Mouse (Mus musculus) Patski (cell line): ENCODE measurements around the gene Wasf1. TPM values are rescaled to one million over a fixed set of nuclear protein-coding genes. Genes with fewer than 3 reads are reported as not detected.

Experiments
- ATAC-seq: fragments of 100-300 bp; one replicate; pipeline ENCODE4 v1.8.0; 2021
- CTCF ChIA-PET: fragments of 350-600 bp; sonication (Branson Sonifier 250); formaldehyde crosslinking; loops from one replicate; lab custom pipeline; 2022; ENCODE audit warnings: inconsistent platforms; lab: Charles Lee
- POLR2A ChIA-PET: fragments of 350-600 bp; sonication (Branson Sonifier 250); formaldehyde crosslinking; loops from one replicate; lab custom pipeline; 2022; ENCODE audit warnings: antibody characterized with exemption, inconsistent platforms; lab: Charles Lee
- DNase-seq: peaks from one replicate; pipeline ENCODE4 v3.0.0-alpha.2; 2011; ENCODE audit warnings: low read depth, low spot score
- H3K27me3 ChIP-seq: fragments of 371-371 bp; one replicate; pipeline ENCODE4 v1.5.1; 2021
- CTCF ChIP-seq: fragments of 100-300 bp; IDR thresholded peaks from one replicate; pipeline ENCODE4 v1.5.1; 2021
- in situ Hi-C: fragments of 300-500 bp; cut with MboI; formaldehyde crosslinking; loops from 3 replicates; pipeline ENCODE4 v1.11.1; 2018; ENCODE audit warnings: low pct_unique_long_range_greater_than_20kb, mixed read lengths
- polyA plus RNA-seq: library from polyadenylated mRNA; unstranded; gene quantifications from one replicate; pipeline ENCODE4 v1.2.3, GENCODE M21; 2021

The Wasf1 gene
- polyA plus RNA-seq, 1 experiment from 2014 or later: 12.8 TPM

- ATAC-seq: no peak
- in situ Hi-C loops: no loop called here
- no peak for DNase-seq
- CTCF ChIA-PET: interaction anchor here (0.7 to 1.1 kb wide), 3 partner anchors 10 to 34 kb away, joined by 3 read pairs; no protein-coding TSS in a partner anchor
- no peak for TF ChIP-seq CTCF
- H3K27me3 ChIP-seq: no peaks in the 10 kb centered on the region
- POLR2A ChIA-PET: interaction anchor here (0.7 to 1.3 kb wide), 2 partner anchors 8 to 121 kb away, joined by 3 to 4 read pairs; no protein-coding TSS in a partner anchor
These were observed 35.6 kb downstream of the Wasf1 start for GRCm38 (mm10) chr10:40918669-40919440.

- ATAC-seq: peak; percentile 51
- TF ChIP-seq CTCF: no peak
- ChIA-PET POLR2A (interaction anchor here (0.6 to 1.3 kb wide), 2 partner anchors 9 to 270 kb away, joined by 3 to 4 read pairs; no protein-coding TSS in a partner anchor), CTCF (interaction anchor here (1.0 to 1.1 kb wide), 2 partner anchors 10 to 11 kb away, joined by 3 read pairs; no protein-coding TSS in a partner anchor)
- no peak for DNase-seq
- in situ Hi-C loops: no loop called here
- no peaks in the 10 kb centered on the region for H3K27me3 ChIP-seq
These were observed 36.2 kb downstream of the Wasf1 start for GRCm38 (mm10) chr10:40919464-40919863.

DNA sequence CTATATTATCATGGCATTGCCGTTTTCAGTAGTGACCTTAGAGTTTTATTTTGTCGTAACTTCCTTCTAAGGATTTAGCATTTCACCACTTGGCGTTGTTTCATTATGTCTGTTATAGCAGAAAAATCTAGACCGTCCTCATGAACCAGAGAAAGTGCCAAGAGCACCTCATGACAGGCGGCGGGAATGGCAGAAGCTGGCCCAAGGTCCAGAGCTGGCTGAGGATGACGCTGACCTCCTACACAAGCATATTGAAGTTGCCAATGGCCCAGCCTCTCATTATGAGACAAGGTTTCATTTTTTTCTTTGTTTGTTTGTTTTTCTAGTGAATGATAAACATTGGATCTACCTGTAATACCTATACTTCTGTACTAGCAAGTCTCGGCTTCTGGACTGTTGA lies 49.7 kb downstream of the Wasf1 start:
- ChIA-PET CTCF (no interaction called here), POLR2A (no interaction called here)
- no peaks in the 10 kb centered on the region for H3K27me3 ChIP-seq
- in situ Hi-C loops: no loop called here
- DNase-seq (no peak), ATAC-seq (no peak)
- no peak for TF ChIP-seq CTCF

DNA sequence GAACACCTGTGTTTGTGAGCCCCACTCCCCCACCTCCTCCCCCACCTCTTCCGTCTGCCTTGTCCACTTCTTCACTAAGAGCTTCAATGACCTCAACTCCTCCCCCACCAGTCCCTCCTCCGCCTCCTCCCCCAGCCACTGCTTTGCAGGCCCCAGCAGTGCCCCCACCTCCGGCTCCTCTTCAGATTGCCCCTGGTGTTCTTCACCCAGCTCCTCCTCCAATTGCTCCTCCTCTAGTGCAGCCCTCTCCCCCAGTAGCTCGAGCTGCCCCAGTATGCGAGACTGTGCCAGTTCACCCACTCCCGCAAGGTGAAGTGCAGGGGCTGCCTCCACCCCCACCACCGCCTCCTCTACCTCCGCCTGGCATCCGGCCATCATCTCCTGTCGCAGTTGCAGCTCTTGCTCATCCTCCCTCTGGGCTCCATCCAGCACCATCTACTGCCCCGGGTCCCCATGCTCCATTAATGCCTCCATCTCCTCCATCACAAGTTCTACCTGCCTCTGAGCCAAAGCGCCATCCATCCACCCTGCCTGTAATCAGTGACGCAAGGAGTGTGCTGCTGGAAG lies 53.0 kb downstream of the Wasf1 start:
- ChIA-PET POLR2A (no interaction called here), CTCF (interaction anchor here (1.2 kb wide), 1 partner anchor 357 kb away, joined by 3 read pairs; no protein-coding TSS in a partner anchor)
- no peaks in the 10 kb centered on the region for H3K27me3 ChIP-seq
- TF ChIP-seq CTCF: no peak
- DNase-seq (no peak), ATAC-seq (no peak)
- in situ Hi-C loops: no loop called here

DNA sequence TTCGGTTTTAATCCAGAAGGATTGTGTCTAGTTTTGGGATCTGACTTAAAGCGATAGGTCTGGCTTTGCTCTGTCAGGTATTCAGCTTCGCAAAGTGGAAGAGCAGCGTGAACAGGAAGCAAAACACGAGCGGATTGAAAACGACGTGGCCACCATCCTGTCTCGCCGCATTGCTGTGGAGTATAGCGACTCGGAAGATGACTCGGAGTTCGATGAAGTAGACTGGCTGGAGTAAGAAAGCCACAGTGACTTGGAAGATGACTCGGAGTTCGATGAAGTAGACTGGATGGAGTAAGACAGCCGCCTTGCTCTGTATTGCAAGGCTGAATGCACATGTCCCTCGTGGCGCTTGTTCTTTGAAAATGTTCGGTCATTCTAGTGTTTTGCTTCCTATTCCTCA lies 54.3 kb downstream of the Wasf1 start:
- ChIA-PET POLR2A (no interaction called here), CTCF (interaction anchor here (1.2 kb wide), 1 partner anchor 10 kb away, joined by 3 read pairs; no protein-coding TSS in a partner anchor)
- in situ Hi-C loops: no loop called here
- no peak for TF ChIP-seq CTCF
- peak; percentile 71 for ATAC-seq
- peak; percentile 27 for DNase-seq
- no peaks in the 10 kb centered on the region for H3K27me3 ChIP-seq

DNA sequence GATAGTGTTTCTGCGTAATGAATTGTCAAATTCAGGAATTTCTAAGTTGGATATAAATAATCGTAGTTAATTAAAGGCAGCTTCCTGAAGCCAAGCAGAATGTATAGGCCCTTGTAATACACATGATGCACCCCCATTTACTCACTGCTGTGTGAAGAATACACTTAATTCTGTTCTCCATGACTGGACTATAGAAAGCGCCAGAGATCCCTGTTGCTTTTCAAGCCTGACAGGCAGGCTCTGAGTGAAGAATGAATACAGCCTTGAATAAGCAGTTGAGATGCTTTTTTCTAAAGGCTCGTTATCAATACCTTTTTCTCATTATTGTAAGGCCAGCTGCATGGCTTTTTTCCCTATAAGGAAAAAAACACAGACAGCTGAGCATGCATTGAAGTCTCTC lies 59.4 kb downstream of the Wasf1 start:
- ATAC-seq (no peak), DNase-seq (no peak)
- no peaks in the 10 kb centered on the region for H3K27me3 ChIP-seq
- in situ Hi-C loops: no loop called here
- no peak for TF ChIP-seq CTCF
- ChIA-PET POLR2A (no interaction called here), CTCF (no interaction called here)

GRCm38 (mm10) chr10:40950176-40950575 lies 66.9 kb downstream of the Wasf1 start:
- TF ChIP-seq CTCF: no peak
- no peaks in the 10 kb centered on the region for H3K27me3 ChIP-seq
- CTCF ChIA-PET: no interaction called here
- in situ Hi-C loops: no loop called here
- DNase-seq (no peak), ATAC-seq (no peak)
- POLR2A ChIA-PET: no interaction called here

- in situ Hi-C loops: no loop called here
- DNase-seq (no peak), ATAC-seq (no peak)
- no peaks in the 10 kb centered on the region for H3K27me3 ChIP-seq
- CTCF ChIA-PET: no interaction called here
- TF ChIP-seq CTCF: no peak
- POLR2A ChIA-PET: no interaction called here
These were observed 72.9 kb downstream of the Wasf1 start for GRCm38 (mm10) chr10:40956206-40956605.

DNA sequence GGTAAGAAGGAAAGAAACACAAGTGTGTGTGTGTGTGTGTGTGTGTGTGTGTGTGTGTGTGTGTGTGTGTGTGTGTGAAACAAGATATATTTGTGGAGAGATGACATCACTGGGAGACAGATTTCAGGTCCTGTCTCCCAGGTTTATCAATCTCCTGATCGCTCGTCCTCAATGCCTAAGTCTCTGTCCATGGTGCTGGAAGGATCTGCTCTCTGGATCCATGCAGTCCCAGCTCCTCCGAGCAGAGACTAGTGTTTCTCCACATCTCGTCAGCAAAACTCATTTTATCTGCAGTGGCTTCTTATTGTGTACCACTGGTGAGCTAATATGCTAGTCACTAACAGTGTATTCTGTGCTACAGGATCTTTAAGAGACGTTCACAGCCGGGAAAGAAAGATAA lies 78.1 kb downstream of the Wasf1 start:
- no peak for TF ChIP-seq CTCF
- CTCF ChIA-PET: interaction anchor here (1.0 kb wide), 1 partner anchor 10 kb away, joined by 3 read pairs; no protein-coding TSS in a partner anchor
- H3K27me3 ChIP-seq: peaks cover 2% of the 10 kb centered on the region
- in situ Hi-C loops: no loop called here
- DNase-seq: no peak
- POLR2A ChIA-PET: no interaction called here
- ATAC-seq: no peak

- POLR2A ChIA-PET: no interaction called here
- in situ Hi-C loops: no loop called here
- no peak for TF ChIP-seq CTCF
- ATAC-seq (no peak), DNase-seq (no peak)
- CTCF ChIA-PET: interaction anchor here (1.0 kb wide), 1 partner anchor 10 kb away, joined by 3 read pairs; no protein-coding TSS in a partner anchor
- peaks cover 2% of the 10 kb centered on the region for H3K27me3 ChIP-seq
These were observed 78.7 kb downstream of the Wasf1 start for GRCm38 (mm10) chr10:40962008-40962407.

GRCm38 (mm10) chr10:40964546-40964945 lies 81.3 kb downstream of the Wasf1 start:
- no peak for ATAC-seq
- POLR2A ChIA-PET: no interaction called here
- H3K27me3 ChIP-seq: peaks cover 14% of the 10 kb centered on the region
- TF ChIP-seq CTCF: no peak
- DNase-seq: no peak
- CTCF ChIA-PET: interaction anchor here (0.8 kb wide), 1 partner anchor 19 kb away, joined by 3 read pairs; no protein-coding TSS in a partner anchor
- in situ Hi-C loops: no loop called here
